Mouse (Mus musculus) limb, embryonic 14.5 days (tissue): ENCODE measurements around the gene Bst1. TPM values are rescaled to one million over a fixed set of nuclear protein-coding genes. Genes with fewer than 3 reads are reported as not detected.

Source experiments
- ATAC-seq: fragments of 200-750 bp; cut with Nextera tagmentation; 2 replicates; pipeline ENCODE4 v1.8.0; 2017; ENCODE audit warnings: low read depth, moderate number of reproducible peaks, moderate TSS enrichment; ENCODE audit not compliant: low FRiP score
- DNase-seq: peaks from one replicate; pipeline ENCODE4 v3.0.0-alpha.2; 2015; ENCODE audit warnings: low spot score
- H3K27ac ChIP-seq: fragments of 300-500 bp; sonication (generic); replicated peaks from 2 replicates; pipeline ENCODE4 v1.5.1; 2014; ENCODE audit warnings: low read depth, mild to moderate bottlenecking, low read length, moderate library complexity, mixed read lengths
- H3K27me3 ChIP-seq: fragments of 300-500 bp; sonication (generic); 2 replicates; pipeline ENCODE4 v1.6.1; 2014; ENCODE audit warnings: low read length, mixed read lengths; ENCODE audit not compliant: control insufficient read depth, insufficient read depth
- H3K36me3 ChIP-seq: fragments of 300-500 bp; sonication (generic); 2 replicates; pipeline ENCODE4 v1.6.1; 2014; ENCODE audit warnings: mild to moderate bottlenecking, low read length, moderate library complexity, mixed read lengths; ENCODE audit not compliant: control insufficient read depth, insufficient read depth
- H3K4me1 ChIP-seq: fragments of 300-500 bp; sonication (generic); 2 replicates; pipeline ENCODE4 v1.6.1; 2014; ENCODE audit warnings: antibody characterized with exemption, low read length, mixed read lengths; ENCODE audit not compliant: control insufficient read depth, insufficient read depth
- H3K4me2 ChIP-seq: fragments of 300-500 bp; sonication (generic); replicated peaks from 2 replicates; pipeline ENCODE4 v1.6.1; 2014; ENCODE audit warnings: low read depth, mild to moderate bottlenecking, low read length, moderate library complexity; ENCODE audit not compliant: severe bottlenecking
- H3K4me3 ChIP-seq: fragments of 300-500 bp; sonication (generic); replicated peaks from 2 replicates; pipeline ENCODE4 v1.5.1; 2014; ENCODE audit warnings: low read length
- H3K9ac ChIP-seq: fragments of 300-500 bp; sonication (generic); 2 replicates; pipeline ENCODE4 v1.6.1; 2014; ENCODE audit warnings: mild to moderate bottlenecking, low read depth, low read length, moderate library complexity; ENCODE audit not compliant: severe bottlenecking
- H3K9me3 ChIP-seq: fragments of 300-500 bp; sonication (generic); 2 replicates; pipeline ENCODE4 v1.6.1; 2016; ENCODE audit warnings: low read length; ENCODE audit not compliant: control insufficient read depth
- POLR2A ChIP-seq: fragments of 200-500 bp; IDR thresholded peaks from 2 replicates; pipeline ENCODE4 v1.8.0; 2012; ENCODE audit warnings: inconsistent platforms, mild to moderate bottlenecking, moderate library complexity, borderline replicate concordance; ENCODE audit not compliant: insufficient read depth, insufficient read length; ENCODE audit errors: extremely low read depth
- WGBS: fragments of 180-500 bp; shearing (Covaris S2); extraction: QIAGEN DNeasy Blood & Tissue Kit; methylation state at CpG from one replicate; pipeline ENCODE4 v1.1.7; 2014; 5-methylcytosine and 5-hydroxymethylcytosine counted together
- polyA plus RNA-seq, 2 experiments: library from polyadenylated mRNA; depleted of rRNA in 1 of 2; stranded (reverse) in 1 of 2; unstranded in 1 of 2; fragments of >200 nt; fragmentation: Nextera tagmentation in 1 of 2; extraction: Ambion mirVana in 1 of 2; gene quantifications; 2 replicates each; pipeline versions ENCODE4 v1.2.1 to v1.2.3; 2012 to 2014

The Bst1 gene
- polyA plus RNA-seq, 2 experiments = 0.16 TPM; not detected in 1

DNA sequence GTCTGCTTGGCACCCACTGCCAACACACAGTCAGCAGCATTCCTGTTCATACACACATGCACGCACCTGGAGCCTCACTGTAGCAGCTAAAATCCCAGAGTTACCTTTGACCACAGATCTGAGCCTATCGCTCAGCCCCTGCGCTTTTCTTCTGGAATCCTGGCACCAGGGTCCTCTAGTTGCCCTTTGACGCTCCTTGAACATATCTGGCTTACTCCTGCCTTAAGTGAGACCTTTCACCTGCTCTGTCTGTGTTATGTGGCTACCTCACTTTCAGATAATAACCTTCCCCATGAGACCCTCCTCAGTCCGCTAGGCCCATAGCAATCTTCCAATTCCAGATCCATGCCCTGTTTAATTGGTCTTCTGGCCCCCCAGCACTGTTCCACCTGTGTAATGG lies 41.4 kb downstream of the Bst1 start:
- ATAC-seq (no peak), DNase-seq (no peak)
- no peaks in the 10 kb centered on the region for H3K36me3 ChIP-seq
- H3K9me3 ChIP-seq = no peaks in the 10 kb centered on the region
- H3K9ac ChIP-seq = no peak overlapping the region
- no peak overlapping the region for H3K4me3 ChIP-seq
- no peak overlapping the region for H3K4me2 ChIP-seq
- H3K27me3 ChIP-seq = no peaks in the 10 kb centered on the region
- TF ChIP-seq POLR2A = no peak
- WGBS = 78% methylated on average over 5 of the region's 5 CpGs
- H3K27ac ChIP-seq = no peak overlapping the region
- H3K4me1 ChIP-seq = no peaks in the 10 kb centered on the region

DNA sequence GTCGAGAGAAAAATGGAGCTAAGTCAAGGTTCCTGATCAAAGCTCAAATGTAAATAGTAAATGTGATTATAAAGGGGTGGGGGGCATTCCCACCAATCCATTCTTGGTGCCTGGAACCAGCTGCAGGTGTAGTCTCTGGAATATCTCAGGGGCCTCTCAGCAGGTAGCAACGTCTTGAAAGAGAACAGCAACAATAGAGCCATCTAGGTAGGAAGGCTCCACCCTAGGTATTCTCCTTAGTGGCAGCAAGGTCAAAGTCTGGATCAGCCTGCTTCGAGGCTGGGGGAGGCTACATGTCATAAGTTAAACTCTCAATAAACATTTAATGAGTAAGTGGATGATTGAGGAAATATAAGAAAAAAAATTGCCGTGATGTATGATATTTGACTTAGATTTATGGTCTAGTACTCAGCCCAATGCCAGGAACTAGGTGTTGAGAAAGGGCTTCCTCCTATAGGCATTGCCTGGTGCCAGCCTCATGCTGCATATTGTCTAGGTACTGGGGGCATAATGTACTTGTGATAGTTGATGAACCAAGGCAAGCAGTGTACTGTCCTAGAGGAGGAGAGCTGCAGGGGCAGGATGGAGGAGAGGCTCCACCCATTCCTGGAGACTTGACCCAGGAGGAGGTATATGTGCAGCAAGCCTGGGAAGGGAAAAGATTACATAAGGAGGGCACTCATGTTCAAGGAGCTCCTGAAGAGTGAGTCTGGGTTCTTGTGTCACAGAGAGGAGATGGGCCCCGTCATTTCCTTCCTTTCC lies 42.2 kb downstream of the Bst1 start:
- H3K27me3 ChIP-seq = no peaks in the 10 kb centered on the region
- WGBS = 65% methylated on average over 5 of the region's 5 CpGs
- no peak for DNase-seq
- no peaks in the 10 kb centered on the region for H3K36me3 ChIP-seq
- H3K4me2 ChIP-seq = no peak overlapping the region
- no peak overlapping the region for H3K4me3 ChIP-seq
- no peaks in the 10 kb centered on the region for H3K9me3 ChIP-seq
- ATAC-seq = no peak
- no peaks in the 10 kb centered on the region for H3K4me1 ChIP-seq
- H3K27ac ChIP-seq = no peak overlapping the region
- no peak overlapping the region for H3K9ac ChIP-seq
- no peak for TF ChIP-seq POLR2A

GRCm38 (mm10) chr5:43863642-43864041 lies 45.0 kb downstream of the Bst1 start:
- H3K4me2 ChIP-seq = no peak overlapping the region
- TF ChIP-seq POLR2A = no peak
- no peaks in the 10 kb centered on the region for H3K9me3 ChIP-seq
- no peak overlapping the region for H3K4me3 ChIP-seq
- WGBS = 61% methylated on average over 6 of the region's 6 CpGs
- no peak overlapping the region for H3K9ac ChIP-seq
- no peaks in the 10 kb centered on the region for H3K36me3 ChIP-seq
- H3K27me3 ChIP-seq = no peaks in the 10 kb centered on the region
- DNase-seq (no peak), ATAC-seq (no peak)
- H3K4me1 ChIP-seq = 0 out of 2 replicates have a peak, but pooled peaks cover 3% of the 10 kb centered on the region
- H3K27ac ChIP-seq = no peak overlapping the region

DNA sequence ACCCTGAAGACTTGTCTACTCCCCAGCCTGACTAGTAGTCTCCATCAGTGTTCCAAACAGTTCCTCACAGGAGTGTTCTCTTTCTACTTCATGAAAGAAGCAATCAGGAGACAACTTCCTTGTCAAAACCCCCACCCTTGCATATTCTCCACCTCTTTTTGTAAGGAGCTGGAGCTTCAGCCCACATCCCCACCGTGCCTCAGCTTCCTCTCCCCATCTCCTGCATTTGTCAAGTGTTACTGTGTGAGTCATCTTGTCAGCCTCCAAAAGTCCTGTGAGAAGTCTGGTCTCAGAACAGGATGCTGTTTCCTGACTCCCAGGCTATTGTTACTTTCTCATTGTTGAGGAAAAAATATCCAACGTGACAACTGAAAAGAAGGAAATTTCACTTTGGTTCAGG lies 46.6 kb downstream of the Bst1 start:
- 79% methylated on average over 2 of the region's 2 CpGs for WGBS
- no peak overlapping the region for H3K4me2 ChIP-seq
- no peak overlapping the region for H3K9ac ChIP-seq
- peaks cover 11% of the 10 kb centered on the region; the same call in 1 of the 2 replicates for H3K4me1 ChIP-seq
- H3K36me3 ChIP-seq = no peaks in the 10 kb centered on the region
- TF ChIP-seq POLR2A = no peak
- ATAC-seq = no peak
- no peaks in the 10 kb centered on the region for H3K27me3 ChIP-seq
- H3K4me3 ChIP-seq = no peak overlapping the region
- no peaks in the 10 kb centered on the region for H3K9me3 ChIP-seq
- no peak overlapping the region for H3K27ac ChIP-seq
- no peak for DNase-seq

DNA sequence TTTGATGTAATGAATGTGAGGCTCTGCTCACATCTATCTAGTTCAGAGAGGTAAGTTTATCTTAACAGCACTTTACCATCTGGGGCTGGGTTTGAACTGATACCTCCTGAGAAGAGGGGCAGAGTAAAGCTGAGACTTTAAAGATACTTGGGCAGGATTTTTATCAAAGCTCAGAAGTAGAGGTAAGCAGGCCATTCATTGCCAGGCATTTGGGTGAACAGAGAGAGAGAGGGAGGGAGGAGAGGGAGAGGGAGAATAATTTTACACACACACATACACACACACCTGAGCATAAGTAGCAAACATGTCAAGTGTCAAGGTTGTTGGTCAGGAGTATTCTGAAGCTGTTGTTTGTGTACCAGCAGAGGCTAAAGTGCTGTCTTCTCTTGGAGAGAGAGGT lies 49.6 kb downstream of the Bst1 start, which contains the start of gene Cd38:
Gene Cd38, plus strand, starts transcription at position 301 of the 400 bp plus-strand sequence.
- H3K9me3 ChIP-seq = no peaks in the 10 kb centered on the region
- peak within 1 kb of the TSS; percentile 41 for H3K4me3 ChIP-seq
- H3K4me1 ChIP-seq = peaks cover 11% of the 10 kb centered on the region; the same call in 1 of the 2 replicates
- TF ChIP-seq POLR2A = no peak
- H3K9ac ChIP-seq = peak within 1 kb of the TSS; percentile 61
- no peak within 1 kb of the TSS for H3K27ac ChIP-seq
- no peak for DNase-seq
- peak within 1 kb of the TSS; percentile 75 for H3K4me2 ChIP-seq
- H3K27me3 ChIP-seq = no peaks in the 10 kb centered on the region
- no peak for ATAC-seq
- no peaks in the 10 kb centered on the region for H3K36me3 ChIP-seq
